In the genomic region with DNA sequence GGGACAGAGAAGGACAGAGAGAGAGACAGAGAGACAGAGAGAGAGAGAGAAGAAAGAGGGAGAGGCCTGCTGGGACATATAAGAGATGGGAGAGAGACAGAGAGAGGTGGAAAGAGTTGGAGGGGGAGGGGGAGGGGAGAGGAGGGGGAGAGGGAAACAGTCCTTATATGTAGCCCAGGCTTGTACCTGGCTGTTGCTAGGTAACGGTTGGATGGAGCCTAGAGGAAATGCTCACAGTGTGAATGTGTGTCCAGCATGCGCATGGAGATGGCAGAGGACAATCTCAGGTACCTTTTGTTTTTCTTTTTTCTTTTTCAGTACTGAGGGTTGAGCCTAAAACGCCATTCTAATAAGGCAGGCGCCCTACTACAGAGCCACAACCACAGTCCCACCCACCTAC, we compare ENCODE assay signal across 28 mouse cellular contexts. TPM values are rescaled to one million over a fixed set of nuclear protein-coding genes. Genes with fewer than 3 reads are reported as not detected.
DNase-seq lines count a peak whose midpoint lies in the region; ATAC-seq lines count a peak whose summit lies in the region.
"Had no signal": no experiment of that assay in that cellular context is flagged by ENCODE, and none has a peak within 500 bp of the region (broad histone marks: within the 10 kb centered on the region; RNA-seq: fewer than 3 reads in every experiment).

No protein-coding gene starts in this region.

- ATAC-seq in hindbrain, embryonic 16.5 days: peak; percentile 60; the same call in 1 of the 2 replicates
- no peak for ATAC-seq in hindbrain, embryonic 13.5 days (ENCODE audit: low FRiP score)
- ATAC-seq: forebrain, embryonic 13.5 days; forebrain, embryonic 16.5 days; intestine, postnatal 0 days had no signal

- H3K4me3 ChIP-seq in hindbrain, embryonic 16.5 days (ENCODE audit: low read length): no peak overlapping the region
- H3K4me3 ChIP-seq in hindbrain, embryonic 13.5 days: no peak overlapping the region
- no peak overlapping the region for H3K4me3 ChIP-seq in brown adipose tissue, adult 24 weeks (ENCODE audit: insufficient read depth, low read depth, low read length)
- H3K4me3 ChIP-seq: forebrain, embryonic 10.5 days; forebrain, embryonic 13.5 days; heart, adult 2 months; heart, embryonic 10.5 days; heart, embryonic 13.5 days; hindbrain, embryonic 12.5 days had no signal

- no peaks in the 10 kb centered on the region for H3K4me1 ChIP-seq in hindbrain, embryonic 16.5 days (ENCODE audit: control insufficient read depth, insufficient read depth, low read depth, low read length)
- H3K4me1 ChIP-seq in hindbrain, embryonic 13.5 days (replicated peaks): no peaks in the 10 kb centered on the region
- H3K4me1 ChIP-seq in brown adipose tissue, adult 24 weeks (ENCODE audit: control insufficient read depth, insufficient read depth, insufficient read length, low read length): peaks cover 2% of the 10 kb centered on the region; the same call in 1 of the 2 replicates

- no peak overlapping the region for H3K4me2 ChIP-seq in hindbrain, embryonic 16.5 days (ENCODE audit: low read length)
- no peak overlapping the region for H3K4me2 ChIP-seq in hindbrain, embryonic 13.5 days
- H3K4me2 ChIP-seq: forebrain, embryonic 13.5 days; heart, embryonic 13.5 days; hindbrain, embryonic 12.5 days had no signal

- peak; percentile 20 for DNase-seq in thymus, postnatal 4 days
- no peak for DNase-seq in thymus, postnatal 25 days
- DNase-seq in c-Kit-positive CD71-positive TER-119-positive erythroid progenitor cells, embryonic 14.5 days (ENCODE audit: low spot score): no peak
- DNase-seq: adrenal gland, postnatal 10 days; adrenal gland, postnatal 36 days; B cell, adult 2 months; cerebellum, adult 11-12 months; cerebellum, adult 8-10 months; cerebellum, postnatal 14 days; gastrocnemius, postnatal 10 days; gastrocnemius, postnatal 36 days; heart, adult 2 months; heart, postnatal 14 days; heart, postnatal 4 days had no signal

- no peaks in the 10 kb centered on the region for H3K9me3 ChIP-seq in hindbrain, embryonic 16.5 days (ENCODE audit: control insufficient read depth, low read length)
- no peaks in the 10 kb centered on the region; the same call in 1 of the 2 replicates for H3K9me3 ChIP-seq in hindbrain, embryonic 13.5 days
- H3K9me3 ChIP-seq: forebrain, embryonic 13.5 days; heart, embryonic 10.5 days; hindbrain, embryonic 12.5 days had no signal

- no peak overlapping the region for H3K27ac ChIP-seq in hindbrain, embryonic 16.5 days (ENCODE audit: low read depth, low read length)
- no peak overlapping the region for H3K27ac ChIP-seq in hindbrain, embryonic 13.5 days
- 0 out of 2 replicates have a peak overlapping the region, but pooled peaks have one; percentile 16 for H3K27ac ChIP-seq in brown adipose tissue, adult 24 weeks (replicated peaks; ENCODE audit: low read depth, low read length)
- H3K27ac ChIP-seq: forebrain, embryonic 10.5 days; forebrain, embryonic 13.5 days; heart, adult 2 months; heart, embryonic 10.5 days; heart, embryonic 13.5 days; hindbrain, embryonic 12.5 days had no signal

- H3K27me3 ChIP-seq in hindbrain, embryonic 16.5 days (replicated peaks; ENCODE audit: control insufficient read depth, insufficient read depth, low read length): no peaks in the 10 kb centered on the region
- H3K27me3 ChIP-seq in hindbrain, embryonic 13.5 days: no peaks in the 10 kb centered on the region
- H3K27me3 ChIP-seq: CH12.LX; forebrain, embryonic 13.5 days; heart, embryonic 13.5 days; hindbrain, embryonic 12.5 days had no signal

- no peak overlapping the region for H3K9ac ChIP-seq in hindbrain, embryonic 16.5 days (ENCODE audit: low read depth, low read length)
- H3K9ac ChIP-seq in hindbrain, embryonic 13.5 days: no peak overlapping the region
- H3K9ac ChIP-seq: forebrain, embryonic 13.5 days; heart, embryonic 13.5 days; hindbrain, embryonic 12.5 days had no signal

- H3K36me3 ChIP-seq in hindbrain, embryonic 16.5 days (ENCODE audit: control insufficient read depth, insufficient read depth, low read length): no peaks in the 10 kb centered on the region
- H3K36me3 ChIP-seq in hindbrain, embryonic 13.5 days: no peaks in the 10 kb centered on the region
- H3K36me3 ChIP-seq: heart, embryonic 10.5 days; heart, embryonic 13.5 days; hindbrain, embryonic 12.5 days had no signal

- 83% methylated on average over 4 of the region's 4 CpGs for WGBS in hindbrain, embryonic 16.5 days
- 86% methylated on average over 4 of the region's 4 CpGs for WGBS in hindbrain, embryonic 13.5 days

RNA-seq across cellular contexts. Expression of a gene that starts 16.8 kb away (rescaled TPM):
- 49.0 and 59.3 TPM in 2 replicates for polyA plus RNA-seq in hindbrain, embryonic 16.5 days (2015; fragmentation: Nextera tagmentation; extraction: Ambion mirVana)
- 29.4 and 38.8 TPM in 2 replicates for polyA plus RNA-seq in hindbrain, embryonic 13.5 days (2015; fragmentation: Nextera tagmentation; extraction: Ambion mirVana)
- polyA plus RNA-seq in brown adipose tissue, adult 24 weeks (2012; ENCODE audit: insufficient read depth, insufficient read length, missing spikeins): 325 and 446 TPM in 2 replicates

RNA-seq across cellular contexts. Expression of a gene that starts 37.4 kb away (rescaled TPM):
- polyA plus RNA-seq in hindbrain, embryonic 16.5 days (2015; fragmentation: Nextera tagmentation; extraction: Ambion mirVana): not detected in 2 replicates
- not detected in 2 replicates for polyA plus RNA-seq in hindbrain, embryonic 13.5 days (2015; fragmentation: Nextera tagmentation; extraction: Ambion mirVana)
- polyA plus RNA-seq in brown adipose tissue, adult 24 weeks (2012; ENCODE audit: insufficient read depth, insufficient read length, missing spikeins): not detected in 2 replicates
- polyA plus RNA-seq: embryonic facial prominence, embryonic 11.5 days; embryonic facial prominence, embryonic 14.5 days; forebrain, embryonic 10.5 days; forebrain, embryonic 13.5 days; forebrain, embryonic 16.5 days; heart, adult 2 months; heart, embryonic 13.5 days; intestine, embryonic 14.5 days; intestine, postnatal 0 days had no signal
